Mouse (Mus musculus) cortical plate, adult 2 months (tissue): ENCODE measurements at regions not wholly inside any gene's neighbourhood (a gene's known extent, or its start where the extent isn't known, plus 50 kb on each side); places are given as distances from the start of the nearest gene placed in this dataset.

ENCODE experiments used
- CTCF ChIP-seq: fragments of 200-500 bp; IDR thresholded peaks from 2 replicates; pipeline ENCODE4 v1.5.1; 2011; ENCODE audit warnings: mild to moderate bottlenecking, control low read depth, low read length; ENCODE audit not compliant: insufficient read depth; ENCODE audit errors: extremely low read depth
- POLR2A ChIP-seq: fragments of 200-500 bp; IDR thresholded peaks from 2 replicates; pipeline ENCODE4 v1.6.1; 2011; ENCODE audit warnings: mild to moderate bottlenecking, low read length, control low read depth; ENCODE audit not compliant: insufficient read depth; ENCODE audit errors: extremely low read depth

DNA sequence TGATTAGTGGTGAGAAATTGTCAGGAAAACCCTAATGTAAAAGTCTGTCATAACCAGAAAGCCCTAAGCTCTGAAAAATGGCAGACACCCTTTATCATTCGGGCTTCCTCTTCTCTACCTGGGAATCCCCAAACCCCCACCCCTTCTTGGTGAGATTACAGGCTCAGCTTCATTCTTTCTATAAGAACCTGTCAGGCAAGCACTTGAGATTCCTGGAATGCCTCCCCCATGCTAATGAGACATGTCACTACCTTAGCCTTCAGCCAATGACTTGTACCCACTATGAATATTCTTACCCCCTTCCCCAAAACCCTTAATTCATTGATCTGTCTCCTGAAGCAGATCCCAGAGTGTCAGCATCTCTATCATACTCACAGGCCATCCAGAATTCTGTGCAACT, 254.5 kb upstream of the Gcfc2 start:
- TF ChIP-seq CTCF = no peak
- TF ChIP-seq POLR2A = no peak
